Mouse (Mus musculus): ENCODE data around the gene Rab13.
"Not testable (repeated sequence)": the region's sequence is repeated elsewhere in the genome, so short reads cannot be mapped to it uniquely, and the experiment has no call there.

Rab13 gene

GRCm38 (mm10) chr3:90224331-90224730, 10.8 kb downstream of the Rab13 start:
- in situ Hi-C loops (cut with MboI, MseI) = loop anchor here (5.0 kb wide), 2 partner anchors 38 to 153 kb away; no protein-coding TSS in a partner anchor

- in situ Hi-C loops (cut with MboI, MseI) = no loop called here
These were observed 17.6 kb downstream of the Rab13 start for GRCm38 (mm10) chr3:90231075-90231474.

GRCm38 (mm10) chr3:90231507-90232333, 18.2 kb downstream of the Rab13 start, which contains the start of gene Jtb:
Gene Jtb (plus strand): TSS chr3:90231597.
- in situ Hi-C loops (cut with MboI, MseI) = no loop called here

GRCm38 (mm10) chr3:90241251-90241650, 27.8 kb downstream of the Rab13 start:
- in situ Hi-C loops (cut with MboI, MseI) = no loop called here

GRCm38 (mm10) chr3:90241669-90242358, 28.3 kb downstream of the Rab13 start:
- in situ Hi-C loops (cut with MboI, MseI) = no loop called here

- in situ Hi-C loops (cut with MboI, MseI) = no loop called here
These were observed 29.7 kb downstream of the Rab13 start, which contains the start of gene Creb3l4 for GRCm38 (mm10) chr3:90242984-90243775. Gene Creb3l4 (minus strand): TSS chr3:90243512.

GRCm38 (mm10) chr3:90245406-90245805, 31.9 kb downstream of the Rab13 start:
- in situ Hi-C loops (cut with MboI, MseI) = no loop called here

- in situ Hi-C loops (cut with MboI, MseI) = no loop called here
These were observed 34.1 kb downstream of the Rab13 start for GRCm38 (mm10) chr3:90247630-90247959.

GRCm38 (mm10) chr3:90247960-90248745, 34.7 kb downstream of the Rab13 start, which contains the start of gene Slc39a1:
Gene Slc39a1 (plus strand): TSS chr3:90248172.
- in situ Hi-C loops (cut with MboI, MseI) = no loop called here

- in situ Hi-C loops (cut with MboI, MseI) = no loop called here
These were observed 35.2 kb downstream of the Rab13 start for GRCm38 (mm10) chr3:90248746-90249100.

GRCm38 (mm10) chr3:90250791-90251190, 37.3 kb downstream of the Rab13 start:
- in situ Hi-C loops (cut with MboI, MseI) = no loop called here

GRCm38 (mm10) chr3:90251731-90252226, 38.3 kb downstream of the Rab13 start:
- in situ Hi-C loops (cut with MboI, MseI) = not testable (repeated sequence)

GRCm38 (mm10) chr3:90252659-90253058, 39.2 kb downstream of the Rab13 start:
- in situ Hi-C loops (cut with MboI, MseI) = not testable (repeated sequence)

- in situ Hi-C loops (cut with MboI, MseI) = not testable (repeated sequence)
These were observed 39.7 kb downstream of the Rab13 start for GRCm38 (mm10) chr3:90253174-90253573.

GRCm38 (mm10) chr3:90253653-90254418, 40.3 kb downstream of the Rab13 start, which contains the start of gene Crtc2:
Gene Crtc2 (plus strand): TSS chr3:90254163.
- in situ Hi-C loops (cut with MboI, MseI) = no loop called here

GRCm38 (mm10) chr3:90254419-90255193, 41.1 kb downstream of the Rab13 start:
- in situ Hi-C loops (cut with MboI, MseI) = no loop called here

GRCm38 (mm10) chr3:90255194-90255565, 41.7 kb downstream of the Rab13 start:
- in situ Hi-C loops (cut with MboI, MseI) = no loop called here

GRCm38 (mm10) chr3:90255784-90256353, 42.4 kb downstream of the Rab13 start:
- in situ Hi-C loops (cut with MboI, MseI) = no loop called here
